Mouse (Mus musculus): ENCODE data around the gene Lrp8. TPM values are rescaled to one million over a fixed set of nuclear protein-coding genes. Genes with fewer than 3 reads are reported as not detected.

Lrp8 gene
- polyA plus RNA-seq (2021) = 8.8 TPM

DNA sequence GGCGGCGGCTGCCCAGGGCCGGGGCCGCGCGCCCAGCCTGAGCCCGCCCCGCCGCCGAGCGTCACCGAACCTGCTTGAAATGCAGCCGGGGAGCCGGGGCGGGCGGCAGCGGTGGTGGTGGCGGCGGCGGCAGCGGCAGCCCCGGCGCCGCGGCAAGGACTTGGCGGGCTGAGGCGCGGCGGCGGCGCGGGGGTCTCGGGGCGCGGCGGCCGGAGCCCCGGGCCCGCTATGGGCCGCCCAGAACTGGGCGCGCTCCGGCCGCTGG lies at the start of gene Lrp8:
Gene Lrp8 (plus strand): TSS at position 77 of the 265 bp plus-strand sequence.
- POLR2A ChIA-PET = interaction anchor here (1.1 kb wide), 1 partner anchor 34 kb away, joined by 5 read pairs; no protein-coding TSS in a partner anchor
- CTCF ChIA-PET = interaction anchor here (0.8 to 1.6 kb wide), 3 partner anchors 15 to 28 kb away, joined by 3 to 4 read pairs (median 4); no protein-coding TSS in a partner anchor
- H3K27me3 ChIP-seq = no peaks in the 10 kb centered on the region
- no peak for DNase-seq (ENCODE audit: low read depth, low spot score)
- TF ChIP-seq CTCF (IDR thresholded peaks at IDR 0.05) = no peak
- in situ Hi-C loops (cut with MboI; ENCODE audit: low pct_unique_long_range_greater_than_20kb) = no loop called here
- no peak for ATAC-seq

DNA sequence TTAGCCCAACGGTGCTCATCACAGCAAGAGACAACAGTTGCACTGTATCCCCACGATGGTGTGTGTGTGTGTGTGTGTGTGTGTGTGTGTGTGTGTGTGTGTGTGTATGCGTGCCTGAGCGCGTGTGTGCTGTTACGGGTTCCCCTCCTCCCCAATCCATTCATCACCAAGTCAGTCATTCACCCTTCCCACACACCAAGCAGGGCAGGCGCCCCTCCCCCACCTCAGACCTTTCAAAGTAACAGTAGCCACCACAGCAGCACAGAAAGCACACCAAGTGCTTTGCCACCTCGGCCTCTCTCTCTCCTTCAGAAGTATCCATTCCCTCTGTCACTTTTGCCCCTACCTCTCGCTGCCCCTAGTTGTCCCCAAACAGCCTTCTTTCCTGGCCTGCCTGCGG lies 45.8 kb upstream of the Lrp8 start:
- DNase-seq (ENCODE audit: low read depth, low spot score) (no peak), ATAC-seq (no peak)
- in situ Hi-C loops (cut with MboI; ENCODE audit: low pct_unique_long_range_greater_than_20kb) = no loop called here
- TF ChIP-seq CTCF (IDR thresholded peaks at IDR 0.05) = no peak
- CTCF ChIA-PET = interaction anchor here (1.0 to 1.2 kb wide), 3 partner anchors 10 to 38 kb away, joined by 3 to 4 read pairs (median 3); no protein-coding TSS in a partner anchor
- POLR2A ChIA-PET = no interaction called here
- H3K27me3 ChIP-seq = no peaks in the 10 kb centered on the region

DNA sequence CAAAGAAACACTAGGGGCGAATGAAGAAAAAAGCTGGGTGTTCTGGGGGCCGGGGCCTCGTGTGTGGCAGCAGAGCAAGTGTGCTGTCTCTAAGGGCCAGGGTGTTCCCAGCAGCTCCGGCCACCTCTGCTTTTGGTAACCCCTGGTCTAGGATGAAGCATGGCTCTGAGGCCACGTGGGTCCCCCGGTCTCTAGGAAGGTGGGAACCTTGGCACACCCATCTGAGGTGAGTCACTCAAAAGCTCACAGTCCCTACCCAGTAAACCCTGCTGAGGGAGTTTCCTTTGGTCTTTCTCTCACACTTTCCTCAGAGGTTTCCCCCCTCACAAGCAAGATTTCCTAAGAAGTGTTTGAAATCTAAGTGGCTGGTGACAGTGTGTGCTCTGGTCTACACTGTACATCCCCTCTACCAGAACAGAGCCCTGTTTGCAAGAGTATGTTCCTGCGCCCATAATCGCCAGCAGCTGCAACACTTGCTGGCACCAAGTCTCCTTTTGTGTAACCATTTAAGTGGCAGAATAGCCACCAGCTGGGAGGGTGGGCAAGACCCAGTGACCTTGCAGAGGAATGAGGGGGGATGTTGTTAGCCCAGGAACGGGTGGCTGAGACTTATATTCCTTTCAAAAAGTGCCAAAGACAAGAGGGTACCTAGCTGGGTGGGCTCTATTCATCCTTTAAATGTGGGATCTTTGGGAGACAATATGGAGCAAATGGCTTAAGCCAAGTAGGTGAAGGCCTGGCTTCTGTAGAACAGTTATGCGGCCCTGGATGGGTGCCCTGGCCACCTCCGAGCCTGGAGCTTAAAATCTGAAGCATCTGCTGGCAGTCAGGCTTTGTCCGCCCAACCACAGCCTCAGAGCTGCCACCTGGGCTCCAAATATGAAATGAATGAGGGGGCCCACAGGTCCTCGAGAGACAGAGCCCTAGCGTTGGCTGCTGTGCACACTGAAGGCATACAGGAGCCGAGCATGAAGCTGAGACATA lies 44.3 kb upstream of the Lrp8 start:
- TF ChIP-seq CTCF (IDR thresholded peaks at IDR 0.05) = no peak
- ATAC-seq (no peak), DNase-seq (ENCODE audit: low read depth, low spot score) (no peak)
- in situ Hi-C loops (cut with MboI; ENCODE audit: low pct_unique_long_range_greater_than_20kb) = no loop called here
- ChIA-PET POLR2A (no interaction called here), CTCF (interaction anchor here (1.2 kb wide), 1 partner anchor 8 kb away, joined by 3 read pairs; no protein-coding TSS in a partner anchor)
- no peaks in the 10 kb centered on the region for H3K27me3 ChIP-seq

DNA sequence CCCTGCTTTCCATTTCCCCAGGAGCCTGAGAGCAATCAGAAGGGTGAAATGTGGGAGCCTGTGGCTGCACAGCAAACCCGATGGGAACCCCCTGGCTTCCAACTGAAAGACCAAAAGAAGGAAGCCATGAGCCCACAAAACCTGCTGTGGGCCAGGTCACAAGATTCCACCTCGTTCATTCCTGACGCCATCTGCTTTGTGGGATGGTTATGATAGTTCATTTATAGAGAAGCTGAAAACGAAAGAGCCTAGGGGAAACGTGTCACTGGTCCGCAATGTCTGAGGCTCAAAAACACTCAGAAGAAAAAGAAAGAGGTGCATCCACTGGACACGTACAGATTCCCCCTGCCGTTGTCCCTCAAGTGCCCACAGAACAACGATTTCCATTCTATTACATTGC lies 43.1 kb upstream of the Lrp8 start:
- in situ Hi-C loops (cut with MboI; ENCODE audit: low pct_unique_long_range_greater_than_20kb) = no loop called here
- POLR2A ChIA-PET = no interaction called here
- no peaks in the 10 kb centered on the region for H3K27me3 ChIP-seq
- no peak for ATAC-seq
- TF ChIP-seq CTCF (IDR thresholded peaks at IDR 0.05) = no peak
- no peak for DNase-seq (ENCODE audit: low read depth, low spot score)
- CTCF ChIA-PET = no interaction called here

DNA sequence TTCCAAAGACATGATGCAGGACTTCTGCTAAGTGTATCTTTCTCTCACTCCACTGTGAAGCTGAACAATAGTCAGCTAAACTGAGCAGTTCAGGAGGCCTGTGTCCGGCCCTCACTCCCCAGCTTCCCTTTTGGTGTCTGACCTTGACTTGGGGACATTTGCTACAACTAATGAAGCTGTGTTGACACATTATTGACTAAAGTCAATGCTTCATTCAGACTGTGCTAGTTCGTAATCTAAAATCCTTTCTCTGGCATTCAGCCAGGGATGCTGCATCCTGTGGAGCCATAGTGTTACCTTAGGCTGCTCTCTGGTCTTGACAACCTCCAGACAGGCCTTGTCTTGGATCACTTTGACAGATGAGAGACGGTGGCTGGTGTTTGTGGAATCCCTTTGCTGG lies 39.1 kb upstream of the Lrp8 start:
- in situ Hi-C loops (cut with MboI; ENCODE audit: low pct_unique_long_range_greater_than_20kb) = no loop called here
- DNase-seq (ENCODE audit: low read depth, low spot score) = no peak
- ChIA-PET POLR2A (no interaction called here), CTCF (no interaction called here)
- no peak for TF ChIP-seq CTCF (IDR thresholded peaks at IDR 0.05)
- ATAC-seq = no peak
- H3K27me3 ChIP-seq = no peaks in the 10 kb centered on the region

DNA sequence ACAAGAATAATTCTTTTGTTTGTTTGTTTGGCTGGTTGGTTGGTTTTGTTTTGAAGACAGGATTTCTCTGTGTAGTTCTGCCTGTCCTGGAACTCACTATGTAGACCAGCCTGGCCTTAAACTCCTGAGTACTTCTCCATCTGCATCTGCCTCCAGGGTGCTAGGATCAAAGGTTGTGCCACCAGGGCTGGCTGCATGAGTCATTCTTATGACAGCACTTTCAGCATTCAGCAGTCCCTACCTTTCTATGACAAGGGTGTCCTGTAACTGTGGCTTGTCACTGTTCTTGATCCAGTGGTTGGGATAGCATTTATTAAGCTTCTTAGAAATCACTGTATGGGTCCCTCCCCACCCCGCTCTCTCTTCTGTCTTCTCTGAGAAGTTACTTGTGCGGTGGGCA lies 38.5 kb upstream of the Lrp8 start:
- ChIA-PET CTCF (no interaction called here), POLR2A (no interaction called here)
- DNase-seq (ENCODE audit: low read depth, low spot score) = no peak
- ATAC-seq = no peak
- H3K27me3 ChIP-seq = no peaks in the 10 kb centered on the region
- TF ChIP-seq CTCF (IDR thresholded peaks at IDR 0.05) = no peak
- in situ Hi-C loops (cut with MboI; ENCODE audit: low pct_unique_long_range_greater_than_20kb) = no loop called here

DNA sequence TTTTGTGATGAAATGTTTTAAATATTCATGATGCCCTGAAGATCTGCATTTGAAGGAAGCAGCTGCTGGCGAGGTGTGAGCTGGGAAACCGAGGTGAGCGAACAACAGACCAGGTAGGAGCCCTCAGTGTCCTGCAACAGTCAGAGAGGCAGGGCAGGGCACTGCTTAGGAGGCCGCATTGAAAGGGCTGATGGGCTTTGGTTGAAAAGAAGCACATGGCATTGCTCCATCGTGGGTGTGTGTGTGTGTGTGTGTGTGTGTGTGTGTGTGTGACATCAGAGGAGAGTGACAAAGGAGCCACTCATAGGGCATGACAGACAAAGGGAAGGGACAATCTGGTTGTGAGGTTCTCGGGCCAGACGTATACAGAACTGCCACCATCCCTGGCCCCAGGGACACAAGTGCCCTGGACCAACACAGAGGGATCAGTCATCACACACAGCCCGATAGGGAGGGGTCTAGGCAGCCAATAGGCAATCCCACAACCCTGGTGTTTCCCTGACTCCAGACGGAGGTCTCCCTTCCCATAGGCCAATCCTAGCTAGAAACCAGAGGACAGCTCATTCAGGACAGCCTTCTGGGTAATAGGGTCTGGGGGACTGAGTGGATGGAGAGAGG lies 36.8 kb upstream of the Lrp8 start:
- ATAC-seq (no peak), DNase-seq (ENCODE audit: low read depth, low spot score) (no peak)
- no peak for TF ChIP-seq CTCF (IDR thresholded peaks at IDR 0.05)
- no peaks in the 10 kb centered on the region for H3K27me3 ChIP-seq
- POLR2A ChIA-PET = no interaction called here
- in situ Hi-C loops (cut with MboI; ENCODE audit: low pct_unique_long_range_greater_than_20kb) = no loop called here
- CTCF ChIA-PET = interaction anchor here (1.1 kb wide), 1 partner anchor 8 kb away, joined by 3 read pairs; no protein-coding TSS in a partner anchor

DNA sequence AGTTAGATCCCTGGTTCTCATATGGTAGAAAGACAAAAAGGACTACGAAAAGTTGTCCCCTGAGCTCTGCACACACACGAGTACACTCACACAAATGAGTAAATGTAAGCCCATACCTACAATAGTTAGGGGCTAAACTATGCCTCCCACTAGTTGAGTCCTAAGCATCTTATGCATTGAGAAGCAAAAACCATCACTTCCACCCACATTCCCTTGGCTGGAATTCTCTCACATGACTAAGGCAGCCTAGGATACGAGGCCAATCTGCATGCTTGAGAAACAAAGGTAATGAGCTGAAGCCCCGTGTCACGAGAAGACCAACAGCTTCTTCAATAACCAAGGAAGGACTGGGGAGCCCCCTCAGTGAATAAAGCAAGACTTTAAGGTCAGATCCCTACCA lies 35.9 kb upstream of the Lrp8 start:
- H3K27me3 ChIP-seq = no peaks in the 10 kb centered on the region
- ChIA-PET POLR2A (interaction anchor here (0.8 kb wide), 1 partner anchor 835 kb away, joined by 5 read pairs; no protein-coding TSS in a partner anchor), CTCF (interaction anchor here (1.1 kb wide), 1 partner anchor 9 kb away, joined by 3 read pairs; no protein-coding TSS in a partner anchor)
- TF ChIP-seq CTCF (IDR thresholded peaks at IDR 0.05) = no peak
- ATAC-seq (no peak), DNase-seq (ENCODE audit: low read depth, low spot score) (no peak)
- in situ Hi-C loops (cut with MboI; ENCODE audit: low pct_unique_long_range_greater_than_20kb) = no loop called here

DNA sequence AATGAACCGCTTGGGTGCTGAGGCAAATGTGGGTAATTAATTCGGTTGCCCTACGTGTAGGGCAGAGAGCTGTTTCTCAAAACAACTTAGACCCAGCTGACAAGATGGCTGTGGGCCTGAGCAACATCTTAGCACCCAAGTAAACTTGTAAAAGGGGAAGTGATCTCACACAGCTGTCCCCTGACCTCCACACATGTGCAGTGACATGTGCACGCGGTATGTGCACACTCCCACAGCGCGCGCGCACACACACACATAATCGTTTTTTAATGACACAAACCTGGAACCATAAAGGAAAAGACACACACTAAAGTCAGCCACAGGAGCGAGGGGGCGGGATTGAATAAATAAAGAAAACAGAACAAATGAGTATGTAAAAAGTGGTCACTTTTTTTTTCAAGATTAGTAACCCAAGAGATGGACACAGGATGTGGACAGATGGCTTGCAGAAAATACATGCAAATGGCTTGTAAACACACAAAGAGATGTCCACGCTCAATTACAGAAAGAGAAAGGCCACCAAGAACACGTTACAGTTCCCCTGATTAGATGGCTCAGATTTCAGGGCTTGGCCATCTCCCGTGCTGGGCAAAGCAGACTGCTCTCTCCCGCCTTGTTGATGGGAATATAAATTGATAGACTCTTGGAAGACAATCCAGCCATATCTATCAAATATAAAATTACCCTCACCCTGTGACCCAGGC lies 29.8 kb upstream of the Lrp8 start:
- ATAC-seq = no peak
- no peak for TF ChIP-seq CTCF (IDR thresholded peaks at IDR 0.05)
- POLR2A ChIA-PET = no interaction called here
- DNase-seq (ENCODE audit: low read depth, low spot score) = no peak
- H3K27me3 ChIP-seq = no peaks in the 10 kb centered on the region
- CTCF ChIA-PET = no interaction called here
- in situ Hi-C loops (cut with MboI; ENCODE audit: low pct_unique_long_range_greater_than_20kb) = no loop called here

DNA sequence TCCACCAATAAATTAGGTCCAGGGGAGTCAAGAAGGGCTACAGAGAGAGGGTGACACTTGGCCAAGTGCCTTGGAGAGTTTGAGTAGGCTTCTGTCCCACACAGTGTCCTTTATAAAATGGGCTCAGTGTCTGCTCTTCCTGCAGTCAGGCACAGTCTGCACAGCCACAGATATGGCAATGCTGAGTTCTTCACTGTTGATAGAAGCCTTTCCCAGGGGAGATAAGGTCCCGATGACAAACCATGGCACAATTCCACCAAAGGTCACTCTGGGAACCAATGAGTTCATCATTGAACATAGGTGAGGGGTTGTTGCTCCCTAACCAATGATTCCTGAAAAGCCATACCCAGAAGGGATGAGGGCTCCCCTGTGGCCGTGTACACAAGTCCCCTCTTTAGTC lies 27.2 kb upstream of the Lrp8 start:
- ChIA-PET CTCF (no interaction called here), POLR2A (no interaction called here)
- ATAC-seq (no peak), DNase-seq (ENCODE audit: low read depth, low spot score) (no peak)
- TF ChIP-seq CTCF (IDR thresholded peaks at IDR 0.05) = no peak
- in situ Hi-C loops (cut with MboI; ENCODE audit: low pct_unique_long_range_greater_than_20kb) = no loop called here
- no peaks in the 10 kb centered on the region for H3K27me3 ChIP-seq

DNA sequence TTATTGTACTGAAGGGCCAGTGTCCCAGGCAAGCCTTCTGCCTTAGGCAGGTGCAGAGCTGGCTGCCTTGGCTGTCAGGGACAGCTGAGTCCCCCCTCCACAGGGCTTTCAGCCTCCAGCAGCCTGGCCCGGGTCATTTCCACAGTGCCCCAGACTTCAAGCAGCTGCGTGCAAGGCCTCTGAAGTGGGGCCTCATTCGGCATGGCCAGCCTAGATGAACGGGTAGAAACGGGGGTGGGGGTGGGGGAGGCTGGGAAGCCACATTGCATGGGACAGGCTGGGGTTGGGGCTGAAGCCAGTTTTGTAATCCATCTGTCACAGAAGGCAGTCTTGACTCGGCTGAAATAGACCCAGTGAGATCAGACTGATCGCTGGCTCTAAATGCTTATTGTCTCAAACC lies 26.4 kb upstream of the Lrp8 start:
- POLR2A ChIA-PET = no interaction called here
- in situ Hi-C loops (cut with MboI; ENCODE audit: low pct_unique_long_range_greater_than_20kb) = no loop called here
- no peak for TF ChIP-seq CTCF (IDR thresholded peaks at IDR 0.05)
- no peaks in the 10 kb centered on the region for H3K27me3 ChIP-seq
- ATAC-seq (no peak), DNase-seq (ENCODE audit: low read depth, low spot score) (no peak)
- CTCF ChIA-PET = no interaction called here

All from Patski (cell line).